Mouse (Mus musculus) heart, postnatal 0 days (tissue): ENCODE measurements at regions not wholly inside any gene's neighbourhood (a gene's known extent, or its start where the extent isn't known, plus 50 kb on each side); places are given as distances from the start of the nearest gene placed in this dataset.

ENCODE experiments used
- CTCF ChIP-seq: IDR thresholded peaks from 2 replicates; pipeline ENCODE4 v1.5.1; 2016; ENCODE audit warnings: antibody characterized with exemption, control low read depth, low read depth
- EP300 ChIP-seq: IDR thresholded peaks from 2 replicates; pipeline ENCODE4 v1.6.1; 2016; ENCODE audit warnings: antibody characterized with exemption, low read depth

DNA sequence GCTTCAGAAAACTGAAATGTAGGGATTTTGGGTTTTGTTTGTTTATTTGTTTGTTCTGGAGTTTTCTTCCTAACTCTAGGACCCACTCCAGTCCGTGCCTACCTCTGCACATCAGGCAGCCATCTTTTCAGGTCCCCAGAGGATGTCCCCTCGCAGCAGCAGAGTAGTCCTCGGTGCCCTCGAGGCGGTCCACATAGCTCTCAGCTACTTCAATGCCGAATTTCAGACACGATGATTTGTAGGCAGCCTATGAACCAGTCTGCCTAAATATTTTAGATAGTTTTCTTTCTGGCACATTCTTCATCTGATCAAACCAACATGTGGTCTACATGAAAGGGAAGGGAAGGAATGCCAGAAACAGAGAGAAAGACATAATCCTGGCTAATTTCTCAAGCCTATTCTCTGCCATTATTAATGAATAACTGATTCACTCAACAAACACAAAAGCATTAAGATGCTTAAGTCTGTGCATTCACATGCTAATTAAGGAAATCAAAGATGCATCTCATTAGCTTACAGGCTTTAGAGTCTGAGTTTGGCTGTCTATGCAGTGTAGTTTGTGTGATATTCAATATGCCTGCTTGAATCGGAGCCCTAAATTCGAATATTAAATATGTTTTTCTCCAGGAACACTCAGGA lies 55.2 kb upstream of the Fer start:
- TF ChIP-seq CTCF (no peak), EP300 (no peak)
